Mouse (Mus musculus) MEL (cell line): ENCODE results near the gene Ptprn2.

ENCODE experiments used
- CTCF ChIP-seq, 3 experiments: IDR thresholded peaks in 2 of 3; conservative IDR thresholded peaks in 1 of 3; 2 replicates each; pipeline ENCODE4 v1.5.1; 2011 to 2012; ENCODE audit warnings: low read length in 3 of 3, low read depth in 2 of 3, mild to moderate bottlenecking in 2 of 3, improper control_type of control experiment in 1 of 3, inconsistent platforms in 1 of 3, mixed read lengths in 1 of 3, moderate library complexity in 1 of 3; ENCODE audit not compliant: control insufficient read depth in 1 of 3, insufficient read depth in 1 of 3, poor library complexity in 1 of 3, severe bottlenecking in 1 of 3
- E2F4 ChIP-seq: IDR thresholded peaks from 2 replicates; pipeline ENCODE4 v1.6.1; 2011; ENCODE audit warnings: low read depth, low read length, improper control_type of control experiment, borderline replicate concordance
- ELF1 ChIP-seq: IDR thresholded peaks from 2 replicates; pipeline ENCODE4 v1.6.1; 2014; ENCODE audit warnings: low read depth, mild to moderate bottlenecking, inconsistent platforms, low read length, improper control_type of control experiment, moderate library complexity
- GATA1 ChIP-seq: IDR thresholded peaks from 2 replicates; pipeline ENCODE4 v1.6.1; 2011; ENCODE audit warnings: low read depth, low read length, improper control_type of control experiment
- JUND ChIP-seq: IDR thresholded peaks from 2 replicates; pipeline ENCODE4 v1.6.1; 2011; ENCODE audit warnings: low read depth, mild to moderate bottlenecking, improper control_type of control experiment, low read length
- MAX ChIP-seq: IDR thresholded peaks from 2 replicates; pipeline ENCODE4 v1.6.1; 2011; ENCODE audit warnings: low read length, improper control_type of control experiment
- POLR2A ChIP-seq, 2 experiments: IDR thresholded peaks; 2 replicates each; pipeline ENCODE4 v1.6.1; 2011 to 2012; ENCODE audit warnings: low read length in 2 of 2, mild to moderate bottlenecking in 2 of 2, control low read depth in 1 of 2, improper control_type of control experiment in 1 of 2, low read depth in 1 of 2, moderate library complexity in 1 of 2; ENCODE audit not compliant: control insufficient read depth in 1 of 2, insufficient read depth in 1 of 2, poor library complexity in 1 of 2
- POLR2AphosphoS2 ChIP-seq: IDR thresholded peaks from 2 replicates; pipeline ENCODE4 v1.6.1; 2011; ENCODE audit warnings: low read length, improper control_type of control experiment
- POLR2AphosphoS5 ChIP-seq: IDR thresholded peaks from 2 replicates; pipeline ENCODE4 v1.6.1; 2012; ENCODE audit warnings: low read depth, borderline replicate concordance, mild to moderate bottlenecking, inconsistent platforms, low read length, moderate library complexity, mixed read lengths
- TAL1 ChIP-seq: IDR thresholded peaks from 2 replicates; pipeline ENCODE4 v1.6.1; 2012; ENCODE audit warnings: mild to moderate bottlenecking, inconsistent platforms, low read length, moderate library complexity, mixed read lengths
- TCF12 ChIP-seq: IDR thresholded peaks from 2 replicates; pipeline ENCODE4 v1.6.1; 2014; ENCODE audit warnings: low read depth, mild to moderate bottlenecking, inconsistent platforms, low read length, improper control_type of control experiment, moderate library complexity

DNA sequence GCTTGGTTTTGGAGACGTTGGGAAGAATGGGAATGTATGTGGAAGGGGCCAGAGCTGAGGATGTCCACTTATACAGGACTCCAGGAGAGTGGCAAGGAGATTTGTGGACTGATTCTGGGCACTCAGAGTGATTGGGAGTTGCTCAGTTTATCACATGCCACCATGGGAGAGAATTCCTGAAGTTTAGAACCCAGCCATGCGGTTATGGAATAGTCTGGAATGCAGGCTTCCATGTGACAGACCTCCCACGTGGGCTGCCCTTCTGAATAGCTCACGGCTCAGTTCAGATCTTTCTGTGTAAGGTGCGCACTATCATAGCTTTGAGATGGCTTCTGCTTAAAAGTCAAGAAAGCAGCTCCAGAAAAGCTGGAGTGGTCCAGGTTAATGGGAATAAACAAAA is 88.6 kb downstream of the Ptprn2 start:
- TF ChIP-seq TCF12 (no peak), JUND (no peak), GATA1 (no peak), POLR2A (IDR thresholded peaks at IDR 0.05; ENCODE audit: control insufficient read depth in 1 of 2, insufficient read depth in 1 of 2, low read depth in 1 of 2, low read length in 2 of 2, poor library complexity in 1 of 2) (no peak), POLR2AphosphoS2 (no peak), TAL1 (no peak), CTCF (IDR thresholded peaks at IDR 0.05 in 2 of 3, conservative IDR thresholded peaks at IDR 0.05 in 1 of 3; ENCODE audit: control insufficient read depth in 1 of 3, insufficient read depth in 1 of 3, low read depth in 2 of 3, low read length in 3 of 3, poor library complexity in 1 of 3, severe bottlenecking in 1 of 3) (no peak), E2F4 (no peak), POLR2AphosphoS5 (no peak), MAX (no peak), ELF1 (no peak)
